ENCODE assay signal across 17 mouse cellular contexts in genomic region chr19:32279400-32279799, GRCm38 (mm10).
A peak's percentile ranks its signal among the peaks of the same experiment; 100 is the strongest.
DNase-seq lines count a peak whose midpoint lies in the region; TF ChIP-seq lines count a peak whose summit lies in the region.
"Had no signal": no experiment of that assay in that cellular context is flagged by ENCODE, and none has a peak within 500 bp of the region (broad histone marks: within the 10 kb centered on the region; RNA-seq: fewer than 3 reads in every experiment).

No protein-coding gene starts in this region.

- TF ChIP-seq POLR2A in lung, adult 2 months (IDR thresholded peaks at IDR 0.05; ENCODE audit: borderline replicate concordance, extremely low read depth, low read depth, low read length), result no peak

- peaks cover 18% of the 10 kb centered on the region for H3K4me1 ChIP-seq in lung, adult 2 months (ENCODE audit: control insufficient read depth, insufficient read depth, low read length)
- H3K4me1 ChIP-seq in brown adipose tissue, adult 24 weeks (ENCODE audit: control insufficient read depth, insufficient read depth, insufficient read length, low read length), result peaks cover 17% of the 10 kb centered on the region
- H3K4me1 ChIP-seq: forebrain, embryonic 13.5 days had no signal

- no peak for TF ChIP-seq CTCF in layer of hippocampus, adult 2 months (conservative IDR thresholded peaks at IDR 0.05)
- TF ChIP-seq CTCF in lung, adult 2 months (IDR thresholded peaks at IDR 0.05; ENCODE audit: insufficient read depth, low read length), result no peak

- no peak for DNase-seq in layer of hippocampus, adult 2 months (ENCODE audit: low spot score in 2 of 2)
- no peak for DNase-seq in layer of hippocampus, adult 9-10 months (ENCODE audit: low spot score)
- DNase-seq in lung, postnatal 25 days (ENCODE audit: low spot score), result peak; percentile 57
- no peak for DNase-seq in lung, adult 2 months
- no peak for DNase-seq in c-Kit-positive CD71-positive TER-119-positive erythroid progenitor cells, embryonic 14.5 days (ENCODE audit: low spot score)
- DNase-seq: adrenal gland, adult 8-10 months; cerebellum, adult 18-20 months; cerebellum, adult 9-11 months; cerebellum, postnatal 36 days; forebrain, postnatal 0 days; gastrocnemius, postnatal 36 days; heart, adult 11 months; heart, postnatal 36 days had no signal

- no peak overlapping the region for H3K4me3 ChIP-seq in layer of hippocampus, adult 2 months
- H3K4me3 ChIP-seq in lung, adult 2 months (replicated peaks; ENCODE audit: extremely low read depth, low read depth, low read length), result no peak overlapping the region
- no peak overlapping the region for H3K4me3 ChIP-seq in brown adipose tissue, adult 24 weeks (ENCODE audit: insufficient read depth, low read depth, low read length)
- H3K4me3 ChIP-seq: embryonic facial prominence, embryonic 10.5 days; forebrain, embryonic 13.5 days; heart, embryonic 15.5 days had no signal

- H3K27ac ChIP-seq in layer of hippocampus, adult 2 months, result peak overlapping the region; percentile 84; the same call in 1 of the 2 replicates
- 0 out of 2 replicates have a peak overlapping the region, but pooled peaks have one; percentile 47 for H3K27ac ChIP-seq in brown adipose tissue, adult 24 weeks (replicated peaks; ENCODE audit: low read depth, low read length)
- H3K27ac ChIP-seq: embryonic facial prominence, embryonic 10.5 days; forebrain, embryonic 13.5 days; heart, embryonic 15.5 days had no signal

- WGBS in lung, adult 2 months, result 57% methylated on average over 6 of the region's 6 CpGs
